Mouse (Mus musculus) ovary, postnatal 14 days (tissue): ENCODE measurements at regions not wholly inside any gene's neighbourhood (a gene's known extent, or its start where the extent isn't known, plus 50 kb on each side); places are given as distances from the start of the nearest gene placed in this dataset.

Experiments
- DNase-seq: peaks from one replicate; pipeline ENCODE4 v3.0.0; 2022; ENCODE audit warnings: low spot score

GRCm38 (mm10) chr15:27405721-27406161 is 60.7 kb upstream of the Ank start:
- DNase-seq: no peak

GRCm38 (mm10) chr15:27409856-27410255 is 56.6 kb upstream of the Ank start:
- DNase-seq: no peak

DNA sequence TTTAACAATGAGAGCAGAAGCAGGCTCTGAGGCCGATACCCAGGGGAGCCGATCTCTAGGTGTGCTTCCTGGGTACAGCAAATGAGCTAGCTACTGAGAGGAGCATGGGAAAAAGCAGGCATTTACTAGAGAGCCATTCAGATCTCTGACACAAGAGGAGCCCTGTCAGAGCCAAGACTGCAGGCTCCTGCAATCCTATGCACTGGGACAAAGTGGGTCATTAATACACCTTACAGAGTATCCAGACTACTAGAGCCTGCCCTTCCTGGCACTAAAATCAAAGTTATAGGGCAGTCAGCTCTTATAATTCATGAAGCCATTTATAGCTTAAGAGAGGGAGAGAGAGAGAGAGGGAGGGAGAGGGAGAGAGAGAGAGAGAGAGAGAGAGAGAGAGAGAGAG is 54.2 kb upstream of the Ank start:
- no peak for DNase-seq

GRCm38 (mm10) chr15:27412761-27413160 is 53.7 kb upstream of the Ank start:
- DNase-seq: no peak

GRCm38 (mm10) chr15:27413486-27413885 is 53.0 kb upstream of the Ank start:
- DNase-seq: no peak

DNA sequence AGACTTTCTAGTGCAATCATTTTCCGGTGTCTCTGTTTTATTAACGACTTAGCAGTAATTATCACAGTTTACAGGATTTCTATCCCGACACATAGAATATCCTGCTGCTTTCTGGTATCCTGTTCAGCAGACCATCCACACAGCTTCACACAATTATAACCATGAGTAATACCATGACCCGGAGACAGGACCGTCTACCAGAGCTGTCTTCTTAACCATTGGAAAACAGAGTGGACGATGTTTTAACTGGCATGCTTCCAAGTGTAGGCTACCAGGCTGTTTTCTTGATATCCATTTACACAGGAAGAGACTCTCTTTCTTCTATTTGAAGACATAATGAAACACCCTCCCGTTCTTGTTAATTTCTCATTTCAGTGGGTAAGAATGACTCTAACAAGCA is 51.7 kb upstream of the Ank start:
- DNase-seq: no peak
